Mouse (Mus musculus) bone marrow macrophage, adult 2 months (primary cell): ENCODE results near the gene P4ha1.

Source experiments
- CTCF ChIP-seq: IDR thresholded peaks from 2 replicates; pipeline ENCODE4 v1.5.1; 2012; ENCODE audit warnings: low read depth, mild to moderate bottlenecking, low read length, moderate library complexity
- POLR2A ChIP-seq: IDR thresholded peaks from 2 replicates; pipeline ENCODE4 v1.6.1; 2012; ENCODE audit warnings: mild to moderate bottlenecking, low read depth, low read length, borderline replicate concordance

- no peak for TF ChIP-seq CTCF
- TF ChIP-seq POLR2A: no peak
Measured at GRCm38 (mm10) chr10:59283749-59284148, 39.3 kb upstream of the P4ha1 start.
